Mouse (Mus musculus) CD8-positive naive resting alpha-beta T cell, adult 57 days (primary cell): ENCODE measurements around the gene Dpp7. TPM values are rescaled to one million over a fixed set of nuclear protein-coding genes. Genes with fewer than 3 reads are reported as not detected.

Source experiments
- total RNA-seq: library from RNA; stranded (reverse); gene quantifications from one replicate; pipeline ENCODE4 v1.2.4, GENCODE M21; 2023

Dpp7 gene
- total RNA-seq: 13.0 TPM

GRCm38 (mm10) chr2:25356208-25357079, at the start of gene Dpp7:
TSS of gene Dpp7 (minus strand) at chr2:25356359.

GRCm38 (mm10) chr2:25399051-25399450, 42.9 kb upstream of the Dpp7 start, which contains the start of gene Npdc1:
TSS of gene Npdc1 (plus strand) at chr2:25399351.

GRCm38 (mm10) chr2:25395721-25396596, 39.8 kb upstream of the Dpp7 start, which contains the start of gene Entpd2:
TSS of gene Entpd2 (plus strand) at chr2:25395874.

GRCm38 (mm10) chr2:25371764-25372643, 15.8 kb upstream of the Dpp7 start, which contains the start of gene Sapcd2:
TSS of gene Sapcd2 (plus strand) at chr2:25372321.

GRCm38 (mm10) chr2:25365091-25365761, 9.1 kb upstream of the Dpp7 start, which contains the start of gene Uap1l1:
TSS of gene Uap1l1 (minus strand) at chr2:25365682.

GRCm38 (mm10) chr2:25332286-25333160, 23.6 kb downstream of the Dpp7 start, which contains the start of gene Man1b1:
TSS of gene Man1b1 (plus strand) at chr2:25332338.

GRCm38 (mm10) chr2:25318971-25319773, 37.0 kb downstream of the Dpp7 start, which contains the start of gene Grin1:
TSS of gene Grin1 (minus strand) at chr2:25319187.

Other genes with a start within 250 kb of the Dpp7 start
- 3.3 TPM for gene Nrarp, start 175.6 kb downstream of the Dpp7 start, total RNA-seq
- gene Tor4a, start 159.5 kb downstream of the Dpp7 start, total RNA-seq: 25.9 TPM
- 68.2 TPM for gene Nelfb, start 144.9 kb downstream of the Dpp7 start, total RNA-seq
- not detected for gene Stpg3, start 141.7 kb downstream of the Dpp7 start, total RNA-seq
- not detected for gene Fam166a, start 137.6 kb downstream of the Dpp7 start, total RNA-seq
- gene Tubb4b, start 131.7 kb downstream of the Dpp7 start, total RNA-seq: 105 TPM
- not detected for gene Slc34a3, start 122.0 kb downstream of the Dpp7 start, total RNA-seq
- not detected for gene Rnf224, start 119.6 kb downstream of the Dpp7 start, total RNA-seq
- gene Rnf208, start 114.1 kb downstream of the Dpp7 start, total RNA-seq: not detected
- not detected for gene Cysrt1, start 113.9 kb downstream of the Dpp7 start, total RNA-seq
- 11.0 TPM for gene AL732309.1, start 109.5 kb downstream of the Dpp7 start, total RNA-seq
- gene Tmem203, start 100.9 kb downstream of the Dpp7 start, total RNA-seq: 20.6 TPM
- 20.0 TPM for gene Tprn, start 93.7 kb downstream of the Dpp7 start, total RNA-seq
- gene Ssna1, start 83.9 kb downstream of the Dpp7 start, total RNA-seq: 39.1 TPM
- gene Anapc2, start 83.9 kb downstream of the Dpp7 start, total RNA-seq: 92.6 TPM
- gene Tmem210, start 68.2 kb downstream of the Dpp7 start, total RNA-seq: not detected
- not detected for gene Lrrc26, start 66.4 kb downstream of the Dpp7 start, total RNA-seq
- gene Grin1, start 37.2 kb downstream of the Dpp7 start, total RNA-seq: not detected
- 34.4 TPM for gene Man1b1, start 24.0 kb downstream of the Dpp7 start, total RNA-seq
- gene Uap1l1, start 9.3 kb upstream of the Dpp7 start, total RNA-seq: 12.6 TPM
- not detected for gene Sapcd2, start 16.0 kb upstream of the Dpp7 start, total RNA-seq
- not detected for gene Entpd2, start 39.5 kb upstream of the Dpp7 start, total RNA-seq
- gene Npdc1, start 43.0 kb upstream of the Dpp7 start, total RNA-seq: 2.3 TPM
- gene Fut7, start 66.9 kb upstream of the Dpp7 start, total RNA-seq: 0.52 TPM
- gene Abca2, start 72.3 kb upstream of the Dpp7 start, total RNA-seq: 80.3 TPM
- not detected for gene Clic3, start 100.5 kb upstream of the Dpp7 start, total RNA-seq
- 83.0 TPM for gene Paxx, start 104.7 kb upstream of the Dpp7 start, total RNA-seq
- not detected for gene Ptgds, start 113.7 kb upstream of the Dpp7 start, total RNA-seq
- not detected for gene Lcn12, start 137.6 kb upstream of the Dpp7 start, total RNA-seq
- 60.4 TPM for gene Fbxw5, start 144.4 kb upstream of the Dpp7 start, total RNA-seq
- gene C8g, start 145.4 kb upstream of the Dpp7 start, total RNA-seq: not detected
- gene Traf2, start 190.6 kb upstream of the Dpp7 start, total RNA-seq: 40.5 TPM
- gene Edf1, start 201.5 kb upstream of the Dpp7 start, total RNA-seq: 100 TPM
- gene Mamdc4, start 218.5 kb upstream of the Dpp7 start, total RNA-seq: 2.0 TPM
- 18.9 TPM for gene Phpt1, start 218.9 kb upstream of the Dpp7 start, total RNA-seq
- gene Ajm1, start 225.4 kb upstream of the Dpp7 start, total RNA-seq: 0.70 TPM